Mouse (Mus musculus) stomach, embryonic 15.5 days (tissue): ENCODE results near the gene Hist1h2ak. TPM values are rescaled to one million over a fixed set of nuclear protein-coding genes. Genes with fewer than 3 reads are reported as not detected.
A peak's percentile ranks its signal among the peaks of the same experiment; 100 is the strongest.
"Not testable (repeated sequence)": the region's sequence is repeated elsewhere in the genome, so short reads cannot be mapped to it uniquely, and the experiment has no call there.

Experiments used
- ATAC-seq: fragments of 200-750 bp; cut with Nextera tagmentation; 2 replicates; pipeline ENCODE4 v1.8.0; 2017; ENCODE audit warnings: low read depth, moderate number of reproducible peaks, moderate TSS enrichment; ENCODE audit not compliant: insufficient read depth, low FRiP score
- H3K27ac ChIP-seq: fragments of 300-500 bp; sonication (generic); 2 replicates; pipeline ENCODE4 v1.5.1; 2015; ENCODE audit warnings: mild to moderate bottlenecking, inconsistent platforms
- H3K27me3 ChIP-seq: fragments of 300-500 bp; sonication (generic); replicated peaks from 2 replicates; pipeline ENCODE4 v1.6.1; 2015; ENCODE audit warnings: inconsistent platforms
- H3K36me3 ChIP-seq: fragments of 300-500 bp; sonication (generic); 2 replicates; pipeline ENCODE4 v1.6.1; 2015; ENCODE audit warnings: inconsistent platforms
- H3K4me1 ChIP-seq: fragments of 300-500 bp; sonication (generic); 2 replicates; pipeline ENCODE4 v1.6.1; 2015; ENCODE audit warnings: inconsistent platforms
- H3K4me2 ChIP-seq: fragments of 300-500 bp; sonication (generic); 2 replicates; pipeline ENCODE4 v1.6.1; 2015; ENCODE audit warnings: mild to moderate bottlenecking, inconsistent platforms
- H3K4me3 ChIP-seq: fragments of 300-500 bp; sonication (generic); replicated peaks from 2 replicates; pipeline ENCODE4 v1.5.1; 2015; ENCODE audit warnings: inconsistent platforms
- H3K9ac ChIP-seq: fragments of 300-500 bp; sonication (generic); 2 replicates; pipeline ENCODE4 v1.6.1; 2015; ENCODE audit warnings: inconsistent platforms
- H3K9me3 ChIP-seq: fragments of 300-500 bp; sonication (generic); 2 replicates; pipeline ENCODE4 v1.6.1; 2016; ENCODE audit warnings: inconsistent platforms
- WGBS: fragments of 180-500 bp; shearing (Covaris S2); methylation state at CpG from one replicate; pipeline ENCODE4 v1.1.7; 2015; 5-methylcytosine and 5-hydroxymethylcytosine counted together
- polyA plus RNA-seq: library from polyadenylated mRNA; unstranded; fragments of >200 nt; fragmentation: Nextera tagmentation; extraction: Ambion mirVana; gene quantifications from 2 replicates; pipeline ENCODE4 v1.2.1, GENCODE M21; 2015

Hist1h2ak gene
- polyA plus RNA-seq, 1 experiment from 2014 or later: 40.6 TPM

GRCm38 (mm10) chr13:21752356-21752755 is 1.3 kb downstream of the Hist1h2ak start:
- no peaks in the 10 kb centered on the region for H3K9me3 ChIP-seq
- H3K27ac ChIP-seq: peak overlapping the region; percentile 94
- H3K27me3 ChIP-seq: no peaks in the 10 kb centered on the region
- no peaks in the 10 kb centered on the region for H3K36me3 ChIP-seq
- no peak overlapping the region; the same call in 1 of the 2 replicates for H3K4me3 ChIP-seq
- H3K4me1 ChIP-seq: peaks cover 9% of the 10 kb centered on the region; the same call in 1 of the 2 replicates
- no peak overlapping the region for H3K9ac ChIP-seq
- 28% methylated on average over 3 of the region's 3 CpGs for WGBS
- ATAC-seq: no peak
- H3K4me2 ChIP-seq: peak overlapping the region; percentile 70; the same call in 1 of the 2 replicates

- Histone ChIP-seq H3K4me2 (peak overlapping the region; percentile 70; the same call in 1 of the 2 replicates), H3K4me1 (peaks cover 11% of the 10 kb centered on the region; the same call in 1 of the 2 replicates), H3K27ac (peak overlapping the region; percentile 94), H3K36me3 (no peaks in the 10 kb centered on the region), H3K9me3 (no peaks in the 10 kb centered on the region), H3K9ac (no peak overlapping the region), H3K27me3 (no peaks in the 10 kb centered on the region), H3K4me3 (no peak overlapping the region)
- 57% methylated on average over 3 of the region's 3 CpGs for WGBS
- ATAC-seq: no peak
Measured at GRCm38 (mm10) chr13:21751827-21752226, 1.8 kb downstream of the Hist1h2ak start.

- Histone ChIP-seq H3K9ac (no peak overlapping the region), H3K27me3 (no peaks in the 10 kb centered on the region), H3K4me1 (peaks cover 11% of the 10 kb centered on the region; the same call in 1 of the 2 replicates), H3K27ac (0 out of 2 replicates have a peak overlapping the region, but pooled peaks have one; percentile 94), H3K4me3 (no peak overlapping the region), H3K9me3 (no peaks in the 10 kb centered on the region), H3K4me2 (no peak overlapping the region), H3K36me3 (no peaks in the 10 kb centered on the region)
- ATAC-seq: no peak
Measured at GRCm38 (mm10) chr13:21751417-21751816, 2.2 kb downstream of the Hist1h2ak start.

GRCm38 (mm10) chr13:21750159-21751017 is 3.2 kb downstream of the Hist1h2ak start, which contains the start of gene Hist1h4k:
Hist1h4k (minus strand) TSS chr13:21750505.
- peak; percentile 82 for ATAC-seq
- not testable (repeated sequence) for H3K36me3 ChIP-seq, H3K9me3 ChIP-seq, H3K27me3 ChIP-seq
- under 1% methylated on average over 47 of the region's 56 CpGs for WGBS
- Histone ChIP-seq H3K4me3 (peak within 1 kb of the TSS; percentile 51), H3K9ac (peak within 1 kb of the TSS; percentile 59), H3K4me2 (peak within 1 kb of the TSS; percentile 67), H3K27ac (peak within 1 kb of the TSS; percentile 97), H3K4me1 (peaks cover 11% of the 10 kb centered on the region; the same call in 1 of the 2 replicates)

- WGBS: 2% methylated on average over 5 of the region's 5 CpGs
Measured at GRCm38 (mm10) chr13:21749387-21750158, 4.1 kb downstream of the Hist1h2ak start.

GRCm38 (mm10) chr13:21745006-21745405 is 8.6 kb downstream of the Hist1h2ak start:
- no peak overlapping the region for H3K4me2 ChIP-seq
- no peak for ATAC-seq
- no peak overlapping the region for H3K9ac ChIP-seq
- no peaks in the 10 kb centered on the region for H3K27me3 ChIP-seq
- no peak overlapping the region for H3K4me3 ChIP-seq
- 38% methylated on average over 1 of the region's 1 CpGs for WGBS
- no peak overlapping the region for H3K27ac ChIP-seq
- peaks cover 7% of the 10 kb centered on the region; the same call in 1 of the 2 replicates for H3K4me1 ChIP-seq
- no peaks in the 10 kb centered on the region for H3K36me3 ChIP-seq
- H3K9me3 ChIP-seq: no peaks in the 10 kb centered on the region

More at GRCm38 (mm10) chr13:21749387-21750158, 4.1 kb downstream of the Hist1h2ak start:
- H3K4me1 ChIP-seq: peaks cover 11% of the 10 kb centered on the region; the same call in 1 of the 2 replicates
- H3K27me3 ChIP-seq: no peaks in the 10 kb centered on the region
- no peak for ATAC-seq
- H3K9ac ChIP-seq: peak overlapping the region; percentile 59
- H3K4me2 ChIP-seq: peak overlapping the region; percentile 67
- no peaks in the 10 kb centered on the region for H3K36me3 ChIP-seq
- H3K4me3 ChIP-seq: peak overlapping the region; percentile 51
- H3K9me3 ChIP-seq: no peaks in the 10 kb centered on the region
- H3K27ac ChIP-seq: peak overlapping the region; percentile 97

GRCm38 (mm10) chr13:21734906-21735767 is 18.5 kb downstream of the Hist1h2ak start, which contains the start of gene Hist1h4j:
Hist1h4j (plus strand) TSS chr13:21735064.
- H3K4me3 ChIP-seq: peak within 1 kb of the TSS; percentile 55
- WGBS: under 1% methylated on average over 46 of the region's 56 CpGs
- H3K36me3 ChIP-seq, H3K4me1 ChIP-seq, H3K27me3 ChIP-seq, H3K9me3 ChIP-seq: not testable (repeated sequence)
- peak within 1 kb of the TSS; percentile 67 for H3K4me2 ChIP-seq
- ATAC-seq: peak; percentile 92
- peak within 1 kb of the TSS; percentile 96 for H3K27ac ChIP-seq
- peak within 1 kb of the TSS; percentile 35; the same call in 1 of the 2 replicates for H3K9ac ChIP-seq

GRCm38 (mm10) chr13:21734010-21734905 is 19.4 kb downstream of the Hist1h2ak start:
- no peaks in the 10 kb centered on the region for H3K27me3 ChIP-seq
- H3K4me3 ChIP-seq: peak overlapping the region; percentile 55
- H3K27ac ChIP-seq: peak overlapping the region; percentile 96
- ATAC-seq: peak; percentile 66
- no peaks in the 10 kb centered on the region for H3K36me3 ChIP-seq
- H3K9me3 ChIP-seq: no peaks in the 10 kb centered on the region
- H3K9ac ChIP-seq: peak overlapping the region; percentile 35; the same call in 1 of the 2 replicates
- H3K4me2 ChIP-seq: peak overlapping the region; percentile 67
- WGBS: under 1% methylated on average over 21 of the region's 21 CpGs
- H3K4me1 ChIP-seq: no peaks in the 10 kb centered on the region

GRCm38 (mm10) chr13:21733466-21733865 is 20.2 kb downstream of the Hist1h2ak start:
- peak overlapping the region; percentile 33; the same call in 1 of the 2 replicates for H3K27ac ChIP-seq
- no peaks in the 10 kb centered on the region for H3K36me3 ChIP-seq
- H3K4me2 ChIP-seq: no peak overlapping the region
- no peaks in the 10 kb centered on the region for H3K27me3 ChIP-seq
- 73% methylated on average over 5 of the region's 5 CpGs for WGBS
- H3K4me3 ChIP-seq: no peak overlapping the region
- no peak for ATAC-seq
- no peaks in the 10 kb centered on the region for H3K4me1 ChIP-seq
- H3K9ac ChIP-seq: no peak overlapping the region
- H3K9me3 ChIP-seq: no peaks in the 10 kb centered on the region

GRCm38 (mm10) chr13:21729544-21729943 is 24.1 kb downstream of the Hist1h2ak start:
- no peak overlapping the region for H3K4me3 ChIP-seq

More at GRCm38 (mm10) chr13:21729544-21729943, 24.1 kb downstream of the Hist1h2ak start:
- ATAC-seq: no peak
- Histone ChIP-seq H3K4me1 (no peaks in the 10 kb centered on the region), H3K27me3 (no peaks in the 10 kb centered on the region), H3K4me2 (no peak overlapping the region), H3K9me3 (no peaks in the 10 kb centered on the region), H3K9ac (no peak overlapping the region), H3K36me3 (no peaks in the 10 kb centered on the region), H3K27ac (no peak overlapping the region)
- WGBS: 67% methylated on average over 1 of the region's 1 CpGs
